Mouse (Mus musculus) gastrocnemius, adult 18-20 months (tissue): ENCODE data around the gene Oscar. TPM values are rescaled to one million over a fixed set of nuclear protein-coding genes. Genes with fewer than 3 reads are reported as not detected.

Source experiments
- microRNA-seq: library from miRNA; unstranded; fragments of <30 nt; microRNA quantifications from one replicate; pipeline ENCODE4 v1.2.0, GENCODE M21; 2021
- total RNA-seq, 2 experiments: library from RNA; stranded (reverse); gene quantifications; 2 replicates each; pipeline ENCODE4 v1.2.3; 2021

The Oscar gene
- total RNA-seq, 2 experiments from 2014 or later: not detected

Small RNAs within 50 kb of the gene (microRNA-seq; reads per million reads assigned to microRNA genes)
- gene Gm25100 (not detected), gene Mir3572 (2.7 reads per million)

Other genes with a start within 250 kb of the Oscar start
- gene Cacng8, start 225.5 kb downstream of the Oscar start, total RNA-seq: not detected
- gene Cacng6, start 192.0 kb downstream of the Oscar start, total RNA-seq: 100 to 1,000 TPM; 125 to 129 TPM
- gene Tarm1, start 113.5 kb downstream of the Oscar start, total RNA-seq: under 1 TPM in 1 of 2 experiments, not detected in 1; 0.14 TPM
- 1,000 to 10,000 TPM; 1,020 to 1,031 TPM for gene Ndufa3, start 1.2 kb upstream of the Oscar start, total RNA-seq
- 10 to 100 TPM; 14.9 to 16.0 TPM for gene Tfpt, start 13.8 kb upstream of the Oscar start, total RNA-seq
- 10 to 100 TPM; 21.9 to 22.1 TPM for gene Prpf31, start 13.8 kb upstream of the Oscar start, total RNA-seq
- gene Cnot3, start 29.1 kb upstream of the Oscar start, total RNA-seq: 10 to 100 TPM; 16.3 to 18.5 TPM
- gene Leng1, start 49.7 kb upstream of the Oscar start, total RNA-seq: 1 to 10 TPM; 4.6 to 5.6 TPM
- gene Tmc4, start 61.4 kb upstream of the Oscar start, total RNA-seq: under 1 TPM; 0.17 to 0.34 TPM
- gene Tsen34, start 76.7 kb upstream of the Oscar start, total RNA-seq: 10 to 100 TPM; 27.3 to 31.9 TPM
- 1 to 10 TPM; 7.6 to 8.1 TPM for gene Mboat7, start 77.4 kb upstream of the Oscar start, total RNA-seq
- 100 to 1,000 TPM; 415 to 437 TPM for gene Rps9, start 87.8 kb upstream of the Oscar start, total RNA-seq
- under 1 TPM; 0.57 to 0.74 TPM for gene Pirb, start 104.2 kb upstream of the Oscar start, total RNA-seq
- not detected for gene Gm15448, start 209.5 kb upstream of the Oscar start, total RNA-seq
- under 1 TPM; 0.07 to 0.12 TPM for gene Pira2, start 228.9 kb upstream of the Oscar start, total RNA-seq